Mouse (Mus musculus): ENCODE results near the gene Krt25. TPM values are rescaled to one million over a fixed set of nuclear protein-coding genes. Genes with fewer than 3 reads are reported as not detected.

The Krt25 gene
- not detected for polyA plus RNA-seq (2014; fragmentation: Illumina TruSeq; extraction: RNeasy Lipid Tissue Mini Kit (QIAGEN cat#74804); ENCODE audit: insufficient read depth, low read depth, low replicate concordance)

DNA sequence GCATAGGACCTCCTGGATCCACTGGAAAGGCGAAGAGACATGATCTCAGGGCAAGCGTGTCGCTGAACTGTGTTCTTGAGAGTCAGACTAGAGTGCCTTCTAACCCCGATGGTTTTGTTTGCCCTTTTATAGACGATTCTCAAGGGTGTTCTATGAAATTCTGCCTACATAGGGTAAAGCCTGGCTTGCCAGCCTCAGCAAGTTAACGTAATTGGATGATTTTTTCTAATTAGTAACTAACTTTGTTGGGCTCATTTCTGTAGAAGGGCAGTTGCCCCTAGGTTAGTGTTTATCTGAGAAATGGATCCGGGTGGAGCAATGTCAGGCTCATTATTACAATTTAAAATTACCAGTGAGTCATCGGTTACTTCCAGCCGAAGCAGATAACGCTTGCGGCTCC is at the start of gene Krt25:
Gene Krt25 (minus strand): TSS at position 101 of the 400 bp plus-strand sequence.

GRCm38 (mm10) chr11:99351004-99351403 is 28.3 kb upstream of the Krt25 start, which contains the start of gene Krt27:
Krt27 (minus strand) TSS chr11:99351104.

DNA sequence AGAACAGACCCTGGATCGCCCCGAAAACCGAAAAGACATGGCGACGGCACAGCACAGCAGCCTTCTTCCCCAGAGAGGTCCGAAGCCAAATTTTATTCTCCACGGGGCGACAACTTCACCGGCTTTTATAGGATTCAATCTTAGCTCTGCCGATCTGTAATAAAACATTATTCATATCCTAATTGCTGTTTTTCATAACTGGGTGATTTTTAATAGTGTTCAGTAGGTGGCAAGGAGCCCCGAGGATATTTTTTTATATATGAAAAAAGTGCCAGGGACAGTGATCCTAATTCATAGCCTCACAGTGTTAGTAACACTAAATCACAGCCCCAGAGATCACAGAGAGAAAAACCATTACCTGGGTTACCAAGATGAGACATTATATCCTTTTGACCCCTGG is 15.1 kb upstream of the Krt25 start, which contains the start of gene Krt26:
Gene Krt26 (minus strand): TSS at position 101 of the 400 bp plus-strand sequence.

GRCm38 (mm10) chr11:99284833-99285312 is 37.9 kb downstream of the Krt25 start, which contains the start of gene Krt24:
Krt24 (minus strand) TSS chr11:99285262.

Other genes with a start within 250 kb of the Krt25 start
- 0.74 TPM for gene Tns4, start 233.6 kb downstream of the Krt25 start, polyA plus RNA-seq (2014; fragmentation: Illumina TruSeq; extraction: RNeasy Lipid Tissue Mini Kit (QIAGEN cat#74804); ENCODE audit: insufficient read depth, low read depth, low replicate concordance)
- 20.9 TPM for gene Ccr7, start 167.9 kb downstream of the Krt25 start, polyA plus RNA-seq (2014; fragmentation: Illumina TruSeq; extraction: RNeasy Lipid Tissue Mini Kit (QIAGEN cat#74804); ENCODE audit: insufficient read depth, low read depth, low replicate concordance)
- gene Smarce1, start 91.9 kb downstream of the Krt25 start, polyA plus RNA-seq (2014; fragmentation: Illumina TruSeq; extraction: RNeasy Lipid Tissue Mini Kit (QIAGEN cat#74804); ENCODE audit: insufficient read depth, low read depth, low replicate concordance), result 64.1 TPM
- 0.65 TPM for gene Krt222, start 78.9 kb downstream of the Krt25 start, polyA plus RNA-seq (2014; fragmentation: Illumina TruSeq; extraction: RNeasy Lipid Tissue Mini Kit (QIAGEN cat#74804); ENCODE audit: insufficient read depth, low read depth, low replicate concordance)
- gene Krt24, start 37.7 kb downstream of the Krt25 start, polyA plus RNA-seq (2014; fragmentation: Illumina TruSeq; extraction: RNeasy Lipid Tissue Mini Kit (QIAGEN cat#74804); ENCODE audit: insufficient read depth, low read depth, low replicate concordance), result not detected
- not detected for gene Krt26, start 15.0 kb upstream of the Krt25 start, polyA plus RNA-seq (2014; fragmentation: Illumina TruSeq; extraction: RNeasy Lipid Tissue Mini Kit (QIAGEN cat#74804); ENCODE audit: insufficient read depth, low read depth, low replicate concordance)
- not detected for gene Krt27, start 28.2 kb upstream of the Krt25 start, polyA plus RNA-seq (2014; fragmentation: Illumina TruSeq; extraction: RNeasy Lipid Tissue Mini Kit (QIAGEN cat#74804); ENCODE audit: insufficient read depth, low read depth, low replicate concordance)
- not detected for gene Krt28, start 52.0 kb upstream of the Krt25 start, polyA plus RNA-seq (2014; fragmentation: Illumina TruSeq; extraction: RNeasy Lipid Tissue Mini Kit (QIAGEN cat#74804); ENCODE audit: insufficient read depth, low read depth, low replicate concordance)
- gene Krt10, start 66.4 kb upstream of the Krt25 start, polyA plus RNA-seq (2014; fragmentation: Illumina TruSeq; extraction: RNeasy Lipid Tissue Mini Kit (QIAGEN cat#74804); ENCODE audit: insufficient read depth, low read depth, low replicate concordance), result 7.6 TPM
- not detected for gene Krt12, start 99.3 kb upstream of the Krt25 start, polyA plus RNA-seq (2014; fragmentation: Illumina TruSeq; extraction: RNeasy Lipid Tissue Mini Kit (QIAGEN cat#74804); ENCODE audit: insufficient read depth, low read depth, low replicate concordance)
- gene Krt20, start 115.2 kb upstream of the Krt25 start, polyA plus RNA-seq (2014; fragmentation: Illumina TruSeq; extraction: RNeasy Lipid Tissue Mini Kit (QIAGEN cat#74804); ENCODE audit: insufficient read depth, low read depth, low replicate concordance), result not detected
- gene Krt23, start 170.2 kb upstream of the Krt25 start, polyA plus RNA-seq (2014; fragmentation: Illumina TruSeq; extraction: RNeasy Lipid Tissue Mini Kit (QIAGEN cat#74804); ENCODE audit: insufficient read depth, low read depth, low replicate concordance), result 18.8 TPM
- gene Krt39, start 198.4 kb upstream of the Krt25 start, polyA plus RNA-seq (2014; fragmentation: Illumina TruSeq; extraction: RNeasy Lipid Tissue Mini Kit (QIAGEN cat#74804); ENCODE audit: insufficient read depth, low read depth, low replicate concordance), result not detected
- not detected for gene Krt40, start 220.2 kb upstream of the Krt25 start, polyA plus RNA-seq (2014; fragmentation: Illumina TruSeq; extraction: RNeasy Lipid Tissue Mini Kit (QIAGEN cat#74804); ENCODE audit: insufficient read depth, low read depth, low replicate concordance)
- not detected for gene Krtap3-3, start 227.9 kb upstream of the Krt25 start, polyA plus RNA-seq (2014; fragmentation: Illumina TruSeq; extraction: RNeasy Lipid Tissue Mini Kit (QIAGEN cat#74804); ENCODE audit: insufficient read depth, low read depth, low replicate concordance)
- not detected for gene Krtap3-2, start 233.9 kb upstream of the Krt25 start, polyA plus RNA-seq (2014; fragmentation: Illumina TruSeq; extraction: RNeasy Lipid Tissue Mini Kit (QIAGEN cat#74804); ENCODE audit: insufficient read depth, low read depth, low replicate concordance)
- not detected for gene Gm11939, start 236.5 kb upstream of the Krt25 start, polyA plus RNA-seq (2014; fragmentation: Illumina TruSeq; extraction: RNeasy Lipid Tissue Mini Kit (QIAGEN cat#74804); ENCODE audit: insufficient read depth, low read depth, low replicate concordance)
- not detected for gene Krtap3-1, start 243.7 kb upstream of the Krt25 start, polyA plus RNA-seq (2014; fragmentation: Illumina TruSeq; extraction: RNeasy Lipid Tissue Mini Kit (QIAGEN cat#74804); ENCODE audit: insufficient read depth, low read depth, low replicate concordance)